Mouse (Mus musculus): Measurements from ENCODE around the gene Sertad2. TPM values are rescaled to one million over a fixed set of nuclear protein-coding genes. Genes with fewer than 3 reads are reported as not detected.

Gene Sertad2
- polyA plus RNA-seq, 1 experiment: 15.5 TPM

GRCm38 (mm10) chr11:20561323-20562002 is 18.4 kb downstream of the Sertad2 start:
- Histone ChIP-seq H3K27me3 (ENCODE audit: control insufficient read depth, insufficient read depth, low read length) (no peaks in the 10 kb centered on the region), H3K27ac (ENCODE audit: insufficient read depth, low read length) (no peak overlapping the region), H3K4me3 (replicated peaks; ENCODE audit: insufficient read depth, low read depth, low read length) (peak overlapping the region; percentile 53), H3K4me1 (ENCODE audit: control insufficient read depth, insufficient read depth, low read length) (no peaks in the 10 kb centered on the region)
- no peak for TF ChIP-seq CTCF (IDR thresholded peaks at IDR 0.05; ENCODE audit: borderline replicate concordance, insufficient read depth, low read depth, low read length)
- no peak for TF ChIP-seq POLR2A (IDR thresholded peaks at IDR 0.05; ENCODE audit: borderline replicate concordance, insufficient read depth, low read length)
- DNase-seq: peak; percentile 53 to 56
- WGBS: 3% methylated on average over 13 of the region's 13 CpGs

- no peak for DNase-seq
- no peak overlapping the region for H3K27ac ChIP-seq (ENCODE audit: insufficient read depth, low read length)
- H3K4me1 ChIP-seq (ENCODE audit: control insufficient read depth, insufficient read depth, low read length): no peaks in the 10 kb centered on the region
- no peak overlapping the region for H3K4me3 ChIP-seq (replicated peaks; ENCODE audit: insufficient read depth, low read depth, low read length)
- TF ChIP-seq CTCF (IDR thresholded peaks at IDR 0.05; ENCODE audit: borderline replicate concordance, insufficient read depth, low read depth, low read length) (no peak), POLR2A (IDR thresholded peaks at IDR 0.05; ENCODE audit: borderline replicate concordance, insufficient read depth, low read length) (no peak)
- no peaks in the 10 kb centered on the region for H3K27me3 ChIP-seq (ENCODE audit: control insufficient read depth, insufficient read depth, low read length)
- WGBS: 96% methylated on average over 4 of the region's 4 CpGs
These were observed 22.0 kb downstream of the Sertad2 start for GRCm38 (mm10) chr11:20565057-20565456.

- H3K4me3 ChIP-seq (replicated peaks; ENCODE audit: insufficient read depth, low read depth, low read length): no peak overlapping the region
- DNase-seq: no peak
- WGBS: 43% methylated on average over 5 of the region's 5 CpGs
These were observed 28.8 kb downstream of the Sertad2 start for GRCm38 (mm10) chr11:20571702-20572413.

GRCm38 (mm10) chr11:20576046-20576635 is 33.1 kb downstream of the Sertad2 start:
- Histone ChIP-seq H3K4me1 (ENCODE audit: control insufficient read depth, insufficient read depth, low read length) (no peaks in the 10 kb centered on the region), H3K27ac (ENCODE audit: insufficient read depth, low read length) (no peak overlapping the region), H3K27me3 (ENCODE audit: control insufficient read depth, insufficient read depth, low read length) (no peaks in the 10 kb centered on the region), H3K4me3 (replicated peaks; ENCODE audit: insufficient read depth, low read depth, low read length) (no peak overlapping the region)
- WGBS: 50% methylated on average over 8 of the region's 8 CpGs
- TF ChIP-seq CTCF (IDR thresholded peaks at IDR 0.05; ENCODE audit: borderline replicate concordance, insufficient read depth, low read depth, low read length): no peak
- no peak for TF ChIP-seq POLR2A (IDR thresholded peaks at IDR 0.05; ENCODE audit: borderline replicate concordance, insufficient read depth, low read length)
- DNase-seq: no peak

More at GRCm38 (mm10) chr11:20571702-20572413, 28.8 kb downstream of the Sertad2 start:
- Histone ChIP-seq H3K27me3 (ENCODE audit: control insufficient read depth, insufficient read depth, low read length) (no peaks in the 10 kb centered on the region), H3K4me1 (ENCODE audit: control insufficient read depth, insufficient read depth, low read length) (no peaks in the 10 kb centered on the region), H3K27ac (ENCODE audit: insufficient read depth, low read length) (no peak overlapping the region)
- TF ChIP-seq POLR2A (IDR thresholded peaks at IDR 0.05; ENCODE audit: borderline replicate concordance, insufficient read depth, low read length): no peak
- TF ChIP-seq CTCF (IDR thresholded peaks at IDR 0.05; ENCODE audit: borderline replicate concordance, insufficient read depth, low read depth, low read length): no peak

- Histone ChIP-seq H3K4me3 (replicated peaks; ENCODE audit: insufficient read depth, low read depth, low read length) (no peak overlapping the region), H3K27ac (ENCODE audit: insufficient read depth, low read length) (no peak overlapping the region), H3K27me3 (ENCODE audit: control insufficient read depth, insufficient read depth, low read length) (no peaks in the 10 kb centered on the region), H3K4me1 (ENCODE audit: control insufficient read depth, insufficient read depth, low read length) (no peaks in the 10 kb centered on the region)
- TF ChIP-seq POLR2A (IDR thresholded peaks at IDR 0.05; ENCODE audit: borderline replicate concordance, insufficient read depth, low read length): no peak
- no peak for TF ChIP-seq CTCF (IDR thresholded peaks at IDR 0.05; ENCODE audit: borderline replicate concordance, insufficient read depth, low read depth, low read length)
- 100% methylated on average over 2 of the region's 2 CpGs for WGBS
- DNase-seq: no peak
These were observed 39.7 kb downstream of the Sertad2 start for GRCm38 (mm10) chr11:20582758-20583157.

GRCm38 (mm10) chr11:20585297-20585696 is 42.2 kb downstream of the Sertad2 start:
- WGBS: 83% methylated on average over 1 of the region's 1 CpGs
- no peak for TF ChIP-seq CTCF (IDR thresholded peaks at IDR 0.05; ENCODE audit: borderline replicate concordance, insufficient read depth, low read depth, low read length)
- TF ChIP-seq POLR2A (IDR thresholded peaks at IDR 0.05; ENCODE audit: borderline replicate concordance, insufficient read depth, low read length): no peak

GRCm38 (mm10) chr11:20586180-20586579 is 43.1 kb downstream of the Sertad2 start:
- no peak for DNase-seq
- Histone ChIP-seq H3K4me3 (replicated peaks; ENCODE audit: insufficient read depth, low read depth, low read length) (no peak overlapping the region), H3K4me1 (ENCODE audit: control insufficient read depth, insufficient read depth, low read length) (no peaks in the 10 kb centered on the region), H3K27me3 (ENCODE audit: control insufficient read depth, insufficient read depth, low read length) (no peaks in the 10 kb centered on the region), H3K27ac (ENCODE audit: insufficient read depth, low read length) (no peak overlapping the region)
- TF ChIP-seq CTCF (IDR thresholded peaks at IDR 0.05; ENCODE audit: borderline replicate concordance, insufficient read depth, low read depth, low read length) (no peak), POLR2A (IDR thresholded peaks at IDR 0.05; ENCODE audit: borderline replicate concordance, insufficient read depth, low read length) (no peak)

More at GRCm38 (mm10) chr11:20585297-20585696, 42.2 kb downstream of the Sertad2 start:
- no peak overlapping the region for H3K27ac ChIP-seq (ENCODE audit: insufficient read depth, low read length)
- H3K4me3 ChIP-seq (replicated peaks; ENCODE audit: insufficient read depth, low read depth, low read length): no peak overlapping the region
- no peak for DNase-seq
- no peaks in the 10 kb centered on the region for H3K4me1 ChIP-seq (ENCODE audit: control insufficient read depth, insufficient read depth, low read length)
- no peaks in the 10 kb centered on the region for H3K27me3 ChIP-seq (ENCODE audit: control insufficient read depth, insufficient read depth, low read length)

Measured in cerebellum, adult 2 months (tissue).